Mouse (Mus musculus) stomach, postnatal 0 days (tissue): ENCODE measurements at regions not wholly inside any gene's neighbourhood (a gene's known extent, or its start where the extent isn't known, plus 50 kb on each side); places are given as distances from the start of the nearest gene placed in this dataset.

Experiments used
- CTCF ChIP-seq: IDR thresholded peaks from 2 replicates; pipeline ENCODE4 v1.5.1; 2016; ENCODE audit warnings: antibody characterized with exemption, low read depth, mild to moderate bottlenecking, moderate library complexity
- EP300 ChIP-seq: optimal IDR thresholded peaks from 2 replicates; pipeline ENCODE3; 2016; ENCODE audit warnings: antibody characterized with exemption

- no peak for TF ChIP-seq EP300
- TF ChIP-seq CTCF, result no peak
These were observed 92.6 kb upstream of the 1700016C15Rik start for GRCm38 (mm10) chr1:177637061-177637460.
